Mouse (Mus musculus): ENCODE results near the gene Dohh.

GRCm38 (mm10) chr10:81408424-81408729, 24.1 kb downstream of the Dohh start:
- TF ChIP-seq GATA1 (IDR thresholded peaks at IDR 0.05; ENCODE audit: borderline replicate concordance, low read length): no peak
- no peak for TF ChIP-seq FLI1 (IDR thresholded peaks at IDR 0.05; ENCODE audit: low read length)

All from megakaryocyte, embryonic 14.5 days (primary cell).